Mouse (Mus musculus) liver, postnatal 0 days (tissue): Measurements from ENCODE around the gene Trim7. TPM values are rescaled to one million over a fixed set of nuclear protein-coding genes. Genes with fewer than 3 reads are reported as not detected.

Experiments used
- ATAC-seq: fragments of 200-750 bp; cut with Nextera tagmentation; 2 replicates; pipeline ENCODE4 v1.8.0; 2017; ENCODE audit warnings: mild to moderate bottlenecking, moderate library complexity
- DNase-seq: peaks from one replicate; pipeline ENCODE4 v3.0.0-alpha.2; 2016
- H3K27ac ChIP-seq: fragments of 300-500 bp; sonication (generic); 2 replicates; pipeline ENCODE4 v1.5.1; 2014; ENCODE audit warnings: antibody characterized with exemption, moderate library complexity, mild to moderate bottlenecking, low read depth
- H3K27me3 ChIP-seq: fragments of 300-500 bp; sonication (generic); 2 replicates; pipeline ENCODE4 v1.6.1; 2014; ENCODE audit warnings: low read length, control low read depth, mixed read lengths; ENCODE audit not compliant: insufficient read depth
- H3K36me3 ChIP-seq: fragments of 300-500 bp; sonication (generic); replicated peaks from 2 replicates; pipeline ENCODE4 v1.6.1; 2014; ENCODE audit warnings: mild to moderate bottlenecking, control low read depth, low read length, moderate library complexity, mixed read lengths; ENCODE audit not compliant: insufficient read depth
- H3K4me1 ChIP-seq: fragments of 300-500 bp; sonication (generic); 2 replicates; pipeline ENCODE4 v1.6.1; 2014; ENCODE audit warnings: antibody characterized with exemption, mild to moderate bottlenecking, control low read depth; ENCODE audit not compliant: insufficient read depth
- H3K4me2 ChIP-seq: fragments of 300-500 bp; sonication (generic); 2 replicates; pipeline ENCODE4 v1.6.1; 2014; ENCODE audit warnings: low read depth, mild to moderate bottlenecking, low read length, moderate library complexity, mixed read lengths
- H3K4me3 ChIP-seq: fragments of 300-500 bp; sonication (generic); 2 replicates; pipeline ENCODE4 v1.5.1; 2014; ENCODE audit warnings: low read depth, low read length
- H3K9ac ChIP-seq: fragments of 300-500 bp; sonication (generic); replicated peaks from 2 replicates; pipeline ENCODE4 v1.6.1; 2014; ENCODE audit warnings: mild to moderate bottlenecking, moderate library complexity
- H3K9me3 ChIP-seq: fragments of 300-500 bp; sonication (generic); 2 replicates; pipeline ENCODE4 v1.6.1; 2016; ENCODE audit warnings: mild to moderate bottlenecking, control low read depth, low read length, mixed read lengths
- CTCF ChIP-seq: sonication (generic); IDR thresholded peaks from 2 replicates; pipeline ENCODE4 v1.5.1; 2016; ENCODE audit warnings: antibody characterized with exemption, low read depth
- EP300 ChIP-seq: IDR thresholded peaks from 2 replicates; pipeline ENCODE4 v1.6.1; 2016; ENCODE audit warnings: antibody characterized with exemption, low read depth, mild to moderate bottlenecking
- WGBS: fragments of 180-500 bp; shearing (Covaris S2); extraction: QIAGEN DNeasy Blood & Tissue Kit; methylation state at CpG from one replicate; pipeline ENCODE4 v1.1.7; 2014; ENCODE audit not compliant: insufficient replicate concordance; 5-methylcytosine and 5-hydroxymethylcytosine counted together
- polyA plus RNA-seq: library from polyadenylated mRNA; unstranded; fragments of >200 nt; fragmentation: Nextera tagmentation; extraction: Ambion mirVana; gene quantifications from 2 replicates; pipeline ENCODE4 v1.2.1, GENCODE M21; 2015

The Trim7 gene
- polyA plus RNA-seq, 1 experiment from 2014 or later: 0.48 TPM

GRCm38 (mm10) chr11:48795221-48795620 is 30.7 kb upstream of the Trim7 start:
- Histone ChIP-seq H3K4me3 (no peak overlapping the region), H3K36me3 (no peaks in the 10 kb centered on the region), H3K4me2 (no peak overlapping the region), H3K4me1 (peaks cover 25% of the 10 kb centered on the region), H3K27ac (no peak overlapping the region), H3K9ac (no peak overlapping the region), H3K9me3 (no peaks in the 10 kb centered on the region), H3K27me3 (no peaks in the 10 kb centered on the region)
- 93% methylated on average over 7 of the region's 7 CpGs for WGBS
- TF ChIP-seq CTCF: no peak
- no peak for TF ChIP-seq EP300
- ATAC-seq (no peak), DNase-seq (no peak)

DNA sequence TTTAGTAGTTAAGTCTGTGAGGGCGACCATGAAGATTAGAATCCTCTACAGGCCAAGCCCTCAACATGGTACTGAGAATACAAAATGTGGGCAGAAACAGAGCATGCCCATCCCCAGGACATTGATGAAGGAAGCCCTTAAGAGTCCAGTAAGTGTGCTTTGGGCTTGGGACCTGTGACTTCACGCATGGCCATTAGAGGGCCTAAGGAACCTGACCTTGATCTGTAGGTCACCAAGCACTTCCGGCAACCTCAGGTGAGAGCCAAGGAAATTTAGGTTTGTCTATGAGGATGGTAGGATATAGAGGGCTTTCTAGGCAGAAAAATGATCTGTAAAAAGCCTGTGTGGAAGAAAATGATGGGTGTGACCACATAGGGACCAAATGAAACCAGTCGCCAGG is 29.6 kb upstream of the Trim7 start:
- WGBS: 79% methylated on average over 4 of the region's 4 CpGs

DNA sequence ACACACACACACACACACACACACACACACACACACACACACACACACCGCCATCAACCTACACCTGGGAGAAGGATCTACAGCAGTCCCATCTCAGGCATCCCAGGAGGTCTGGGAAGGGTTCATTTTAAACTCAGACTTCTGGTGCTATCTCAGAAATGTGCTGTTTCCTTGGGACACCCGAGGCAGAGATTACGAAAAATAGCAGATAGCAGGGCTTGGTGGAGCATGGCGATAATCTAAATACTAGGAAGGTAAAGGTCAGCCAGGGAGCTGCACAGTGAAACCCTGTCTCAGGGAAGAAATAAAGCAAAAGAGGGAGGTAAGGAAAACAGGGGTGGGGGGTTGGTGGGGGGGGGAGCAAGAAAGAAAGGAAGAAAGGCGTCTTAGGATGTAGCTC is 28.7 kb upstream of the Trim7 start:
- WGBS: 49% methylated on average over 5 of the region's 5 CpGs
- TF ChIP-seq EP300 (no peak), CTCF (no peak)

More for the DNA sequence above, 29.6 kb upstream of the Trim7 start:
- Histone ChIP-seq H3K4me3 (no peak overlapping the region), H3K27me3 (no peaks in the 10 kb centered on the region), H3K4me1 (peaks cover 20% of the 10 kb centered on the region), H3K9ac (no peak overlapping the region), H3K27ac (no peak overlapping the region; the same call in 1 of the 2 replicates), H3K4me2 (no peak overlapping the region), H3K36me3 (no peaks in the 10 kb centered on the region), H3K9me3 (no peaks in the 10 kb centered on the region)
- TF ChIP-seq CTCF (peak; percentile 37), EP300 (no peak)
- DNase-seq (no peak), ATAC-seq (no peak)

GRCm38 (mm10) chr11:48798308-48798707 is 27.6 kb upstream of the Trim7 start:
- Histone ChIP-seq H3K27me3 (no peaks in the 10 kb centered on the region), H3K4me1 (peaks cover 36% of the 10 kb centered on the region), H3K27ac (peak overlapping the region; percentile 45; the same call in 1 of the 2 replicates), H3K9me3 (no peaks in the 10 kb centered on the region), H3K4me2 (peak overlapping the region; percentile 85), H3K9ac (peak overlapping the region; percentile 68), H3K4me3 (peak overlapping the region; percentile 74; the same call in 1 of the 2 replicates), H3K36me3 (peaks cover 19% of the 10 kb centered on the region)
- DNase-seq (no peak), ATAC-seq (no peak)
- 55% methylated on average over 7 of the region's 7 CpGs for WGBS
- TF ChIP-seq EP300 (no peak), CTCF (no peak)

More for the DNA sequence above, 28.7 kb upstream of the Trim7 start:
- Histone ChIP-seq H3K27me3 (no peaks in the 10 kb centered on the region), H3K27ac (no peak overlapping the region), H3K9me3 (no peaks in the 10 kb centered on the region), H3K4me1 (peaks cover 28% of the 10 kb centered on the region), H3K36me3 (peaks cover 9% of the 10 kb centered on the region), H3K9ac (no peak overlapping the region), H3K4me2 (peak overlapping the region; percentile 85; the same call in 1 of the 2 replicates), H3K4me3 (no peak overlapping the region)
- DNase-seq: no peak
- no peak for ATAC-seq

GRCm38 (mm10) chr11:48798984-48799920 is 26.7 kb upstream of the Trim7 start:
- no peaks in the 10 kb centered on the region for H3K27me3 ChIP-seq
- peak; percentile 9 for ATAC-seq
- H3K9ac ChIP-seq: peak overlapping the region; percentile 68
- peak overlapping the region; percentile 85 for H3K4me2 ChIP-seq
- 3% methylated on average over 18 of the region's 18 CpGs for WGBS
- peaks cover 36% of the 10 kb centered on the region for H3K4me1 ChIP-seq
- peaks cover 28% of the 10 kb centered on the region for H3K36me3 ChIP-seq
- DNase-seq: no peak
- H3K27ac ChIP-seq: peak overlapping the region; percentile 97
- no peaks in the 10 kb centered on the region for H3K9me3 ChIP-seq
- TF ChIP-seq EP300 (no peak), CTCF (no peak)
- H3K4me3 ChIP-seq: peak overlapping the region; percentile 74

GRCm38 (mm10) chr11:48799921-48800701 is 25.8 kb upstream of the Trim7 start, which contains the start of gene Rack1:
Rack1 (plus strand) TSS chr11:48800332.
- Histone ChIP-seq H3K4me2 (peak within 1 kb of the TSS; percentile 85), H3K27me3 (no peaks in the 10 kb centered on the region), H3K4me3 (peak within 1 kb of the TSS; percentile 74), H3K4me1 (peaks cover 36% of the 10 kb centered on the region), H3K9me3 (no peaks in the 10 kb centered on the region), H3K36me3 (peaks cover 37% of the 10 kb centered on the region), H3K9ac (peak within 1 kb of the TSS; percentile 68), H3K27ac (peak within 1 kb of the TSS; percentile 97)
- TF ChIP-seq CTCF (no peak), EP300 (peak; percentile 64)
- WGBS: under 1% methylated on average over 47 of the region's 47 CpGs
- ATAC-seq: peak; percentile 90
- DNase-seq: peak; percentile 90
